Mouse (Mus musculus): ENCODE data around the gene Dnaja2.

DNA sequence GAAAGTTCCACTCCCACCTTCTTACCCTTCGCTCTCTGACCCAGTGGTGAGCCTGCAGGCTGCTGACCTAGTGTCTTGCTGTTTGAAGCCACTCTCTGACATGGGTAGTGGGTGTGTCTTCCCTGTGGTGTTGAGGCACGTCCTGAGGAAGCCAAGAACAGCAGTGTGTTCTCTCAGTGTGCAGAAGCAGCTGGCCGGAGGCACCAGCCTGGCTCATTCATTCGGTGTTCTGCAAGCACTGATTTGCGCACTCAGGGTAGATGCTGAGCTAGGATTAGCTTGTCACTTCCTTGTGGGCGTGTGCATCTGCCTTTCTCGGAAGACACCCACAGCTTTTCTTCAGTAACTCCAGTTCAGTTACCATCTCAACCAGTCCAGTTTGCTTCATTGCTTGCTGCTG lies 39.8 kb downstream of the Dnaja2 start:
- TF ChIP-seq CTCF (IDR thresholded peaks at IDR 0.05; ENCODE audit: low read depth, low read length): no peak
- no peak for TF ChIP-seq POLR2A (IDR thresholded peaks at IDR 0.05; ENCODE audit: insufficient read depth, low read length)
- TF ChIP-seq EP300 (IDR thresholded peaks at IDR 0.05; ENCODE audit: insufficient read depth, low read depth, low read length): no peak
